Mouse (Mus musculus): Measurements from ENCODE around the gene Smad1.

DNA sequence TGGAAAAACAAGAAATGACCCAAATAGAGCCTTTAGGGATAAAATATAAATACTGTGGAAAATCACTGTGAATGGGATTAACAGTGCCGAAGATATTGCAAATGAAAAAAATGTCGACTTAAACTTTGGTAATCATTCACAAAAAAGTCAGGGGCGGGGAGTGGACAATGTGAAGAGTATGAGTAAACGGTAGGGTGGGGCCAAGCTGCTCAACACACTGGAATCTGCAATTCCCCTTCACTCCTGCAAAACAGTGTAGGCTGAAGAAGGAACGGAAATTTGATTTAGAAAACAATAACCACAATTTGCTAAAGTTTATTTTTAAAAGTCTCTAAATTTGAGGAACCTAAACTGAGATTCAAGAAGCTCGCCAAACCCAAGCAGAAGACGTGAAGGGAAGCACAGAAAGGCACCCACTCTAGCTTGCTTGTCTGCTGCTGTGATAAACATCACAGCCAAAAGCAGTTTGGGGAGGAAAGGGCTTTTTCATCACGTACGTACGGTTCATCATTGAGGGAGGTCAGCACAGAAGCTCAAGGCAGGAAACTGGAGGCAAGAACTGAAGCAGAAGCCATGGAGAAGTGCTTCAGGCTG is 48.0 kb upstream of the Smad1 start:
- no peak for TF ChIP-seq POLR2A (IDR thresholded peaks at IDR 0.05; ENCODE audit: borderline replicate concordance, extremely low read depth, insufficient read depth, insufficient read length, poor library complexity, severe bottlenecking)
- TF ChIP-seq CTCF (IDR thresholded peaks at IDR 0.05; ENCODE audit: borderline replicate concordance, extremely low read depth, insufficient read depth, insufficient read length) = no peak
